Mouse (Mus musculus) intestine, postnatal 0 days (tissue): ENCODE data around the gene Atp2b2. TPM values are rescaled to one million over a fixed set of nuclear protein-coding genes. Genes with fewer than 3 reads are reported as not detected.

Experiments used
- ATAC-seq: fragments of 200-750 bp; cut with Nextera tagmentation; 2 replicates; pipeline ENCODE4 v1.8.0; 2017; ENCODE audit warnings: mild to moderate bottlenecking, moderate TSS enrichment, moderate library complexity
- H3K27ac ChIP-seq: fragments of 300-500 bp; sonication (generic); 2 replicates; pipeline ENCODE4 v1.5.1; 2014; ENCODE audit warnings: mild to moderate bottlenecking, low read depth, low read length, moderate library complexity
- H3K27me3 ChIP-seq: fragments of 300-500 bp; sonication (generic); replicated peaks from 2 replicates; pipeline ENCODE4 v1.6.1; 2014; ENCODE audit warnings: low read length, mixed read lengths; ENCODE audit not compliant: control insufficient read depth, insufficient read depth
- H3K36me3 ChIP-seq: fragments of 300-500 bp; sonication (generic); 2 replicates; pipeline ENCODE4 v1.6.1; 2014; ENCODE audit warnings: mild to moderate bottlenecking, moderate library complexity; ENCODE audit not compliant: control insufficient read depth, insufficient read depth
- H3K4me1 ChIP-seq: fragments of 300-500 bp; sonication (generic); replicated peaks from 2 replicates; pipeline ENCODE4 v1.6.1; 2014; ENCODE audit warnings: antibody characterized with exemption, low read length, mixed read lengths; ENCODE audit not compliant: control insufficient read depth, insufficient read depth
- H3K4me2 ChIP-seq: fragments of 300-500 bp; sonication (generic); replicated peaks from 2 replicates; pipeline ENCODE4 v1.6.1; 2014; ENCODE audit warnings: low read depth, mild to moderate bottlenecking, moderate library complexity
- H3K4me3 ChIP-seq: fragments of 300-500 bp; sonication (generic); 2 replicates; pipeline ENCODE4 v1.5.1; 2014; ENCODE audit warnings: low read depth, low read length
- H3K9ac ChIP-seq: fragments of 300-500 bp; sonication (generic); 2 replicates; pipeline ENCODE4 v1.6.1; 2014; ENCODE audit warnings: mild to moderate bottlenecking, low read depth, low read length
- H3K9me3 ChIP-seq: fragments of 300-500 bp; sonication (generic); 2 replicates; pipeline ENCODE4 v1.6.1; 2016; ENCODE audit warnings: mixed run types; ENCODE audit not compliant: control insufficient read depth
- CTCF ChIP-seq: sonication (generic); IDR thresholded peaks from 2 replicates; pipeline ENCODE4 v1.5.1; 2016; ENCODE audit warnings: low read depth, mild to moderate bottlenecking, control low read depth, antibody characterized with exemption, moderate library complexity
- WGBS: fragments of 180-500 bp; shearing (Covaris S2); extraction: QIAGEN DNeasy Blood & Tissue Kit; methylation state at CpG from one replicate; pipeline ENCODE4 v1.1.7; 2014; 5-methylcytosine and 5-hydroxymethylcytosine counted together
- polyA plus RNA-seq: library from polyadenylated mRNA; unstranded; fragments of >200 nt; fragmentation: Nextera tagmentation; extraction: Ambion mirVana; gene quantifications from 2 replicates; pipeline ENCODE4 v1.2.1, GENCODE M21; 2015

Gene Atp2b2
- polyA plus RNA-seq, 1 experiment from 2014 or later, result 0.48 TPM

DNA sequence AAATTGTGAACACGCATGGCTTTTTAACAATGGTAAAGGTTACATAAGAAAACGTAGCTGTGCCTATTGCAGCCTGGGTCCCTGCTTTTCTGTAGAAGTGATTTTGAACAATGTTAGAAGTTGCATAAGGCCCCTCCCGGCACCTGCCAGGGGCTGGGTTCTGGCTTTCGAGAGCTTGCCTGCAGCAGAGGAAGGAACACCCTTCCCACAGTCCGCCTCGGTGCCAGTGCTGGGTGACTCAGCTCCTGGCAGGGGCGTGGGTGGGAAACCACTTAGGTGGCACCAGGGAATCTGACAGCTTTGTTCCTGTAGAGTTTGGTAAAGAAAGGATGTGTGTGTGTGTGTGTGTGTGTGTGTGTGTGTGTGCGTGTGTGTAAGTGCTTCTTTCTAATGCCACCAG is 107.7 kb downstream of the Atp2b2 start:
- H3K4me1 ChIP-seq, result no peaks in the 10 kb centered on the region
- no peak overlapping the region for H3K27ac ChIP-seq
- 75% methylated on average over 8 of the region's 8 CpGs for WGBS
- no peak for ATAC-seq
- H3K9me3 ChIP-seq, result no peaks in the 10 kb centered on the region
- no peaks in the 10 kb centered on the region for H3K27me3 ChIP-seq
- H3K4me2 ChIP-seq, result no peak overlapping the region
- H3K36me3 ChIP-seq, result no peaks in the 10 kb centered on the region
- H3K4me3 ChIP-seq, result no peak overlapping the region
- no peak for TF ChIP-seq CTCF
- H3K9ac ChIP-seq, result no peak overlapping the region

DNA sequence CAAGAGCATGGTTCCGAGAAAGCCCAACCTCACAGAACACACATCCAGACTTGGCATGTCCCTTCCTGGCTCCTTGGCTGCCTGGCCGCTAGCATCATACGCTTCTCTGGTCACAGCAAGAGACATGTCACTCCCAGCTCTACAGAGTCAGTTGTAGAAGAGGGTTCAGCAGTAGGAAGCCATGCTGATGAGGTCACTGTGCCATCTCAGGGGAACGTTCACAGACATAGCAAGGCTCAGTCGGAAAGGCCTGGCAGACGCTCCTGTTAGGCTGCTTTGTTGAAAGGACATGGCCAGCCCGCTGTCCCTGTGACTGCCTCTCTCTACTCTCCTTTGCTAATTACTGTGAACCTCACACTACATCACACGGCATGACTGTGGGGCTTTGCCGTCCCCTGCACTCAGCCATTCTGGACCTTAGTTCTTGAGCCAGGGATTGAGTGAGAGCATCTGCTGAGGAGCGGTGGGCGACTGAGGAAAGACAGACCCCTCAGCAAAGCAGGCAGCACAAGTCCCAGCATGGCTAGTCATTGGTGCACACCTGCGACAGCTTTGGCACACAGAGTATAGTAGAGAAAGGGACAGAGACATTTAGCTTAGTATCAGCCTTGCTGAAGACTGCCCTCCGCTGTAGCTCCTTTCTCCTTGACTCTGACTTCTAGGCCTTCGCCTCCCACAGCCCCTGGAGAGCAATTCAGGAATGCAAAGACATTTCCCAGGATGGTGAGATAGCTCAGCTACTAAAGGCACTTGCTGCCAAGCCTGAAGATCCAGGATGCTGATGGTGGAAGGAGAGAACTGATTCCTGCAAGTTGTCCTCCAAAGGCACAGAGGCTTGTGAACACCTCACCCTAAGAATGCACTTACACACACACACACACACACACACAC is 108.9 kb downstream of the Atp2b2 start:
- no peak overlapping the region for H3K27ac ChIP-seq
- no peaks in the 10 kb centered on the region for H3K36me3 ChIP-seq
- H3K9me3 ChIP-seq, result no peaks in the 10 kb centered on the region
- ATAC-seq, result no peak
- 76% methylated on average over 14 of the region's 14 CpGs for WGBS
- no peak overlapping the region for H3K9ac ChIP-seq
- H3K4me1 ChIP-seq, result no peaks in the 10 kb centered on the region
- no peaks in the 10 kb centered on the region for H3K27me3 ChIP-seq
- H3K4me3 ChIP-seq, result no peak overlapping the region
- TF ChIP-seq CTCF, result no peak
- H3K4me2 ChIP-seq, result no peak overlapping the region

DNA sequence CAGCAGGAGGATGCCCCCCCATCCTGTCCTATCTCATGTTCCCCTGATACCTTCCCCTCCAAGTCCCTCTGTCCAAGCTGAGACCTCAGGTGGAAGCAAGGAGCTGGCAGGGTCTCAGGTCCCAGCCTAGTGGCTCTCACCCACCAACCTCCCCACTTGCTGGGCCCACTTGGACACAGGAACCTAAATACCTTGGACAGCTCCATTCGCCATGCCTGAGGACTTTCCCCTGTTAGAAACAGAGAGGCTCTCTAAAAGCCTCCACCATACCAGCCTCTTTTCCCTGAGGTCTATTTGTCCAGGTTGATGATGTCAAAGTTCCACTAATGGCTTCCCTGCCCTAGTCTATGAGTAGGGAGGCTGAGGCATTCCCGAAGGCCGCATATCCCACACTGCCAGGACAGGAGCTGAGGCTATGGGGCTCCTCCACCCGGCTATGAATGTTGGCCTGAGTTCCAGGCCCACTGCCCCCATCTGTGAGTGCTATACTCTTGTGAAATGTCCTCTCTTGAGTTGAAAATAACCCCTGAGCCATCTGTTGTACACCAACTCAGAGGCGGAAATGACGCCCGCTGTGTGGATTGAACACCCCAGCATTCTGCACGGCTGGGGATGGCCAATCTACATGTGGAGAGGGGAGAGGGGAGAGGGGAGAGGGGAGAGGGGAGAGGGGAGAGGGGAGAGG is 113.1 kb downstream of the Atp2b2 start:
- H3K36me3 ChIP-seq, result no peaks in the 10 kb centered on the region
- H3K27me3 ChIP-seq, result no peaks in the 10 kb centered on the region
- no peak overlapping the region for H3K27ac ChIP-seq
- WGBS, result 80% methylated on average over 8 of the region's 8 CpGs
- H3K9ac ChIP-seq, result no peak overlapping the region
- H3K4me3 ChIP-seq, result no peak overlapping the region
- TF ChIP-seq CTCF, result no peak
- no peaks in the 10 kb centered on the region for H3K9me3 ChIP-seq
- no peak for ATAC-seq
- no peak overlapping the region for H3K4me2 ChIP-seq
- H3K4me1 ChIP-seq, result no peaks in the 10 kb centered on the region

DNA sequence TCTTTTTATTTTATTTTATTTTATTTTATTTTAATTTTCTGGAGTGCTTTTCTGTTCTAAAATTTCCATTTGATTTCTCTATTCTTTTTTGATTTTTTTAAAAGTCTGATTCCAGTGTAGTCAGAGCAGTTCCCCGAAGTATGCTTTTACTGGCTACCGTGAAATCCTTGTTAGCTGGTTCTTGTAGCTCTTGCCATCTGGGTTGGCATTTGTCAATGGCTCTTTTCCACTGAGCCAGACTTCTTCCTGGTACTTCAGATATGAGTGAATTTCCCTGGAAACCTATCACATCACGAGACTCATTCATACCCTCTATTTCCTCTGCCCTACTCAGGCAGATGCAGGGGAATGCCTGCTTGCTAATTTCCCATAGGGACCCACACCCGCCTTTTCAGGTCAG is 119.2 kb downstream of the Atp2b2 start:
- Histone ChIP-seq H3K4me2 (no peak overlapping the region), H3K4me3 (no peak overlapping the region), H3K4me1 (no peaks in the 10 kb centered on the region), H3K27me3 (no peaks in the 10 kb centered on the region), H3K9me3 (no peaks in the 10 kb centered on the region), H3K9ac (no peak overlapping the region), H3K27ac (no peak overlapping the region), H3K36me3 (no peaks in the 10 kb centered on the region)
- no peak for ATAC-seq
- no peak for TF ChIP-seq CTCF
- WGBS, result 78% methylated on average over 4 of the region's 4 CpGs

DNA sequence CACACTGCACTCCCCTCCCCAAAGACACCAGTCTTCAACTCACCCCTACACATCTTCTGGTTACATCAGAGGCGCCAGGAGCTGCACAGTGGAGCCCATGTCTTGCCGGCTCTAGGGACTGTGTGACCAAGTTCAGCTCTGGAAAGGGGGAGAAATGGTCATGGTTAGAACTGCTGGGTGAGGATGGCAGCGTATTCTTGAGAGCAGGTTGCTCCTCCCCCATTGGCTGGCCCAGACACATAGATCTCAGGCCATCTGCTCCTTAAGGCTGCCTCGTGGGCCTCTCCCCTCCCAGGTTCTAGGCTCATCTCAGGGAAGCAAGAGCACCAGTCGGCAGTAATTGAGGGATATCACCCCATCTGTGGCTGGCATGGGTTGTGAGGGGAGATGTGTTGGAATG is 121.9 kb downstream of the Atp2b2 start:
- TF ChIP-seq CTCF, result no peak
- no peak overlapping the region for H3K4me3 ChIP-seq
- no peak overlapping the region for H3K27ac ChIP-seq
- WGBS, result 67% methylated on average over 5 of the region's 5 CpGs
- no peak overlapping the region for H3K9ac ChIP-seq
- H3K9me3 ChIP-seq, result no peaks in the 10 kb centered on the region
- ATAC-seq, result no peak
- no peak overlapping the region for H3K4me2 ChIP-seq
- no peaks in the 10 kb centered on the region for H3K36me3 ChIP-seq
- H3K27me3 ChIP-seq, result no peaks in the 10 kb centered on the region
- H3K4me1 ChIP-seq, result no peaks in the 10 kb centered on the region

DNA sequence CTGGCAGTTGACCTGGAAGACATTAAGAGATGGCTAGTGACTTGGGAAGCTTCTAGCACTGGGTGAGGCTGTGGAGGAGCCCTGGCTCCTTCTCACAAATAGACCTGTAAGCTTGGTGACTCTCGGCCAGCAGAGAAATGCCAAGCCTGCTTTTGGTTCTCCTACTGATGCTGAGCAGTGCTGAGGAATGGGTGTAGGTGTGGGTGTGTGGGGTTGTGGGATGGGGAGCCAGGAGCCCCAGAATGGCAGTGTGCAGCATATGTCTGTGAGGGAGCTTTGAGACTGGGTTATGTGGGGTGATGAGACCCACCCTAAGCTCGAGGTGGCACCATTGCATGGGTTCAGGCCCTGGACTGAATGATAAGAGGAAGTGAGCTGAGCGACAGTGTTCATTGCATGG is 129.7 kb downstream of the Atp2b2 start:
- no peak overlapping the region for H3K27ac ChIP-seq
- 66% methylated on average over 3 of the region's 3 CpGs for WGBS
- no peak for ATAC-seq
- H3K4me3 ChIP-seq, result no peak overlapping the region
- H3K36me3 ChIP-seq, result no peaks in the 10 kb centered on the region
- H3K9me3 ChIP-seq, result no peaks in the 10 kb centered on the region
- no peaks in the 10 kb centered on the region for H3K4me1 ChIP-seq
- no peak overlapping the region for H3K4me2 ChIP-seq
- no peak for TF ChIP-seq CTCF
- no peak overlapping the region for H3K9ac ChIP-seq
- no peaks in the 10 kb centered on the region for H3K27me3 ChIP-seq
